17 mouse cellular contexts compared by ENCODE assay signal in the genomic region with DNA sequence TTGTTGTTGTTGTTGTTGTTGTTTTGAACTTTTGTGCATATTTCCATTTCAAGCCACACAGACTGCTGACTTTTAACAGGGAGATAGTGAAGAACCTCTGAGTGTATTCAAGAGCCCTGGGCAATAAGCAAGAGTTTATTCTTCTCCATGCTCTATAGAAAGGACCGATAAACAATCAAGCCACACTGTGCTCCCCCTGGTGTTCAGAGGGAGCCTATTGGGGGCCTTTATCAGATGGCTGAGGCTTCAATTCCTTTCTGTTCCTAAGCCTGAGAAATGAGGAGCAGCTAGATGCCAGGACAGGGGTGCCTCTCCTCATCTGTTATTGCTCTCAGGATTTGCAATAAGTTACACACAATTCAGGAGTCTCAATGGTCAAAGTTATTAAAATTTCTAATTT.
A peak's percentile ranks its signal among the peaks of the same experiment; 100 is the strongest.
DNase-seq lines count a peak whose midpoint lies in the region; ATAC-seq and TF ChIP-seq lines count a peak whose summit lies in the region.
"Had no signal": no experiment of that assay in that cellular context is flagged by ENCODE, and none has a peak within 500 bp of the region (broad histone marks: within the 10 kb centered on the region; RNA-seq: fewer than 3 reads in every experiment).

No protein-coding gene starts in this region.

- TF ChIP-seq POLR2A in kidney, adult 2 months (IDR thresholded peaks at IDR 0.05; ENCODE audit: low read depth, low read length): no peak
- TF ChIP-seq POLR2A in bone marrow, adult 2 months (IDR thresholded peaks at IDR 0.05; ENCODE audit: borderline replicate concordance, control insufficient read depth, low read depth, low read length): no peak

- no peak overlapping the region for H3K9ac ChIP-seq in lung, postnatal 0 days (replicated peaks; ENCODE audit: low read depth)
- H3K9ac ChIP-seq: lung, embryonic 15.5 days; midbrain, embryonic 15.5 days had no signal

- 0 out of 2 replicates have a peak, but pooled peaks have one; percentile 13 for TF ChIP-seq CTCF in kidney, adult 2 months (conservative IDR thresholded peaks at IDR 0.05; ENCODE audit: insufficient read depth, insufficient read length, low read depth, low read length)
- peak; percentile 54 for TF ChIP-seq CTCF in lung, postnatal 0 days (IDR thresholded peaks at IDR 0.05)
- 0 out of 2 replicates have a peak, but pooled peaks have one; percentile 3 for TF ChIP-seq CTCF in bone marrow, adult 2 months (IDR thresholded peaks at IDR 0.05; ENCODE audit: control insufficient read depth, insufficient read depth, low read length)

- TF ChIP-seq EP300 in lung, postnatal 0 days (IDR thresholded peaks at IDR 0.05): no peak

- no peaks in the 10 kb centered on the region for H3K36me3 ChIP-seq in kidney, adult 2 months (ENCODE audit: control insufficient read depth, insufficient read depth, low read length)
- no peaks in the 10 kb centered on the region for H3K36me3 ChIP-seq in lung, postnatal 0 days (ENCODE audit: insufficient read depth, low read length)
- H3K36me3 ChIP-seq: G1E; lung, embryonic 15.5 days; midbrain, embryonic 15.5 days had no signal

- no peak overlapping the region for H3K27ac ChIP-seq in kidney, adult 2 months (ENCODE audit: insufficient read depth, low read depth, low read length)
- H3K27ac ChIP-seq in lung, postnatal 0 days (ENCODE audit: low read length): no peak overlapping the region
- no peak overlapping the region for H3K27ac ChIP-seq in bone marrow, adult 2 months (ENCODE audit: control insufficient read depth, insufficient read depth, low read depth, low read length, poor library complexity)
- H3K27ac ChIP-seq: lung, embryonic 15.5 days; midbrain, embryonic 15.5 days had no signal

- DNase-seq in kidney, adult 2 months: no peak
- no peak for DNase-seq in kidney, postnatal 25 days
- no peak for DNase-seq in lung, postnatal 0 days (ENCODE audit: low spot score)
- DNase-seq in lung, postnatal 25 days (ENCODE audit: low spot score): no peak
- no peak for DNase-seq in urinary bladder, postnatal 10 days (ENCODE audit: low spot score)
- DNase-seq: cerebellum, adult 2 months; cerebellum, postnatal 36 days; heart, adult 18-20 months; left cerebral cortex, postnatal 4 days; thymus, adult 18-20 months had no signal

- no peaks in the 10 kb centered on the region for H3K4me1 ChIP-seq in kidney, adult 2 months (ENCODE audit: control insufficient read depth, insufficient read depth, low read length)
- H3K4me1 ChIP-seq in lung, postnatal 0 days (ENCODE audit: insufficient read depth, low read depth, low read length): no peaks in the 10 kb centered on the region
- no peaks in the 10 kb centered on the region for H3K4me1 ChIP-seq in bone marrow, adult 2 months (ENCODE audit: control insufficient read depth, insufficient read depth, low read length)
- H3K4me1 ChIP-seq: lung, embryonic 15.5 days; midbrain, embryonic 15.5 days had no signal

- no peak overlapping the region for H3K4me3 ChIP-seq in kidney, adult 2 months (ENCODE audit: insufficient read depth, low read depth, low read length)
- no peak overlapping the region for H3K4me3 ChIP-seq in lung, postnatal 0 days (ENCODE audit: low read depth, low read length)
- H3K4me3 ChIP-seq in bone marrow, adult 2 months (replicated peaks; ENCODE audit: control insufficient read depth, low read depth, low read length): no peak overlapping the region
- H3K4me3 ChIP-seq: lung, embryonic 15.5 days; megakaryocyte, embryonic 14.5 days; midbrain, embryonic 15.5 days; myocyte had no signal

- H3K9me3 ChIP-seq in lung, postnatal 0 days (ENCODE audit: low read length): no peaks in the 10 kb centered on the region
- H3K9me3 ChIP-seq: lung, embryonic 15.5 days; megakaryocyte, embryonic 14.5 days; midbrain, embryonic 15.5 days had no signal

- ATAC-seq in lung, postnatal 0 days: no peak
- no peak for ATAC-seq in frontal cortex, adult (ENCODE audit: low TSS enrichment)
- ATAC-seq: midbrain, embryonic 15.5 days had no signal

- whole genome bisulfite sequencing in kidney, adult 2 months: 34% methylated on average over 1 of the region's 1 CpGs
- whole genome bisulfite sequencing in lung, postnatal 0 days: 50% methylated on average over 1 of the region's 1 CpGs
- WGBS in bone marrow, adult 2 months: 28% methylated on average over 1 of the region's 1 CpGs

- H3K27me3 ChIP-seq in kidney, adult 2 months (replicated peaks; ENCODE audit: control insufficient read depth, insufficient read depth, low read length): no peaks in the 10 kb centered on the region; the same call in 1 of the 2 replicates
- H3K27me3 ChIP-seq in lung, postnatal 0 days (replicated peaks; ENCODE audit: insufficient read depth, low read length): no peaks in the 10 kb centered on the region
- H3K27me3 ChIP-seq: lung, embryonic 15.5 days; midbrain, embryonic 15.5 days had no signal

- no peak overlapping the region for H3K4me2 ChIP-seq in lung, postnatal 0 days (replicated peaks; ENCODE audit: low read depth, low read length)
- H3K4me2 ChIP-seq: lung, embryonic 15.5 days; midbrain, embryonic 15.5 days had no signal

Comparison
In these comparisons a context has a peak if more than half of its experiments do, and no peak if none do; other contexts are left out.
1. CTCF ChIP-seq: peak in every context shown above with its lines; median percentile 54 in lung, postnatal 0 days; 13 in kidney, adult 2 months; 3 in bone marrow, adult 2 months.